Mouse (Mus musculus) kidney, postnatal 14 days (tissue): Measurements from ENCODE around the gene Svs4.
"Not testable (repeated sequence)": the region's sequence is repeated elsewhere in the genome, so short reads cannot be mapped to it uniquely, and the experiment has no call there.

Source experiments
- DNase-seq: peaks from one replicate; pipeline ENCODE4 v3.0.0; 2022; ENCODE audit warnings: mixed read lengths

The Svs4 gene

GRCm38 (mm10) chr2:164278359-164278758, at the start of gene Svs4:
Gene Svs4 (minus strand): TSS chr2:164278459.
- no peak for DNase-seq

DNA sequence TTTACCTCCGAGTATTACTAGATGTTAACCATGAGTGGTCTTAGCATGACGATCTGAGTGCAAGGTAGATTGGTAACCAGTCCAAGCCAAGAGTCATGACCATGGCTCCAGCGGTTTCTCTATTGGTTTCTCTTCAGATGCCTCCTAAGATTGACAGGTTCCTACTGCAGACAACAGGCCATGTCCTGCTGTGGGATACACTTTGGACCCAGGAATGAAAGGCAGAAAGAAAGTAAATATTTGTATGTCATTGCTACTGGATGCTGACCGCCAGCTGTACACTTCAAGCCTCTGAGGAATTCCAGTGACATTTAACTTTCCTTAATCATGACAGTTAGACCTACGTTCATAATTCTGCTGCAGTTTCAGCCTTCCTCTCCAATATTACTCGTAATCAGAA, 42.7 kb upstream of the Svs4 start:
- no peak for DNase-seq

DNA sequence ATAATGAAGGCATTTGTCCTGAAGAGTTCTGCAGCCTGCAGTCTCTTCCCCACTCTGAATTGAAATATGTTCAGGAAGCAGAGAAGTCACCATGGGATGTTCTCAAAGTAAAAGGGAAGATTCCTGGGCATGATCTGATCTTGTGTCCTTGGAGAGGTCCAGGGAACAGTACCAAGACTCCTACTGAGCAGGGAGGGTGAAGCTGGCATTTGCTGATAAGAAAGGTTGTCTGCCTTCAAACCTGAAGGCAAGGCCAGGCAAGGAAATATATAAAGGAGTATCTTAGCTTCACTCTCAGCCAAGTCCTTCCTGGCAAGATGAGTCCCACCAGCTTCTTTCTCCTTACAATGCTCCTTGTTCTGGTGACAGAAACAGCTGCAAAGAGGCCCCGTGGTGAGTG, 38.2 kb upstream of the Svs4 start, which contains the start of gene Svs6:
Gene Svs6, plus strand, starts transcription at position 301 of the 400 bp plus-strand sequence.
- DNase-seq = not testable (repeated sequence)

DNA sequence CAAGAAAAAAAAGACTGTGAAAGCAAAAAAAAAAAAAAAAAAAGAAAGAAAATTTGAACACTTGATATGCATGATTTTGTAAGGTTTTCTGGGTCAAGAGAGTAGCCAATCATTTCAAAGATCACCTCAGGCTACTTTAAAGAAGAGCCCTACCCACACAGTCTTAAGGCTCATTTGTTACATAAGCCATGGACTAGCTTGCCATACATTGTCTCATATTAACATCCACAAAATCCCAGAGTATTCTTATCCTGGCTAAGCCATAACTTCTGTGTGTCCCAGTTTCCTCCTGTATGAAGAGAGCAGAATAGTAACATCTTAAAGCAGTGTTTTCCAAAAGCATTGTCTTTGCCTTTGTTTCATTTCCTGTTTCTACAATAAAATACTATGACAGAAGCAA, 37.2 kb upstream of the Svs4 start:
- DNase-seq = not testable (repeated sequence)

DNA sequence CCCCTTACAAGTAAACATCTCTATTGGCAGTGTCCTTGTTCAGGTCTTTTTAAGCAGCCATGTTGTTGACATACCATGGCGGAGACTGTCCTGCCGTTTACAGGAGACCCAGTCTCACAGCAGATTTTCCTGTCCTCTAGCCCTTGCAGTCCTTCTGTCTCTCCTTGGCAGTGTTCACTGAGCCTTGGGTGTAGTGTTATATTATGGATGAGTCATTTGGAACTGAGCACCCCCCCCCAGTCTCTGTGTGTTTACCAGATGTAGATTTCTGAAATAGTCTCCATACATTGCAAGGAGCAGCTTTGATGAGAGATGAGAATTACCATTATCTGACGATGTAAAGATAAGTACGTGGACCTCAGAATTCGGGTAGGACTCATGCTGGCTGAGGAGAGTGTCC, 34.3 kb upstream of the Svs4 start:
- DNase-seq = no peak

DNA sequence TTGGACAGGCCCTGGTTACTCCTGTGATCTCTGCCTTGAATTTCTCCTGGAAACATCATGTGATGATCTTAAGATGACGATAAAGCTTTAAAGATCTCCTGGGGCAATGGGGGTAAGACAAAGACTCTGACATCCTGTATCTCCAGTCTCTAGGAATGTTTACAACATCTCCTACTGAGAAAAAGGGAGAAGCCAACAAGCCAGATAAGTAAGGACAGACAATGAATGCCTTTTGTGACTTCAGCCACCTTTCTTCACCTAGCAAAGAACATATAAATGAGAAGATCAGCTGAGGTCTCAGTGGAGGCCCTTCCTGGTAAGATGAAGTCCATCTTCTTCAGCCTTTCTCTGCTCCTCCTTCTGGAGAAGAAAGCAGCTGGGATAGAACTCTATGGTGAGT, 10.7 kb upstream of the Svs4 start, which contains the start of gene Svs3a:
Gene Svs3a, plus strand, starts transcription at position 301 of the 400 bp plus-strand sequence.
- not testable (repeated sequence) for DNase-seq

DNA sequence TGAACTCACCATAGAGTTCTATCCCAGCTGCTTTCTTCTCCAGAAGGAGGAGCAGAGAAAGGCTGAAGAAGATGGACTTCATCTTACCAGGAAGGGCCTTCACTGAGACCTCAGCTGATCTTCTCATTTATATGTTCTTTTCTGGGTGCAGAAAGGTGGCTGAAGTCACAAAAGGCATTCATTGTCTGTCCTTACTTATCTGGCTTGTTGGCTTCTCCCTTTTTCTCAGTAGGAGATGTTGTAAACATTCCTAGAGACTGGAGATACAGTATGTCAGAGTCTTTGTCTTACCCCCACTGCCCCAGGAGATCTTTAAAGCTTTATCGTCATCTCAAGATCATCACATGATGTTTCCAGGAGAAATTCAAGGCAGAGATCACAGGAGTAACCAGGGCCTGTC, 21.7 kb downstream of the Svs4 start, which contains the start of gene Svs3b:
Gene Svs3b, minus strand, starts transcription at position 101 of the 400 bp plus-strand sequence.
- not testable (repeated sequence) for DNase-seq

DNA sequence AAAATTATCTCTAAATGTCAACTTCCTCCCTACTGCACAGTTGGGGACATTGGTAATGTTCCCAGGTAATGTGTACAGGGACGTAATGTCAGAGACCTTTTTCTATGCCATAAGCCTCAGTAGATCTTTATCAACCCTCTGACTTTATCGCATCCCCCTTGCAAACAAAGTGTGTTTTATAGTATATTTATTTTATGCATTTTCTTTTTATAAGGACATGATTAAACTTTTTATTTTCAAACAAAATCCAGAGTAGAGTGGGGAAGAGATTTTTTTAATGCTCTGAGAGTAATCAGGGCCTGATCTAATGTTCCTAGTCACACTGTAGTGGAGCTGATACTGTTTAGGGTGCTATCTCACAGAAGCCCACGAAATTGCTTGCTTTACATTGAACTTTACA, 39.9 kb downstream of the Svs4 start, which contains the start of gene Svs2:
Gene Svs2, minus strand, starts transcription at position 101 of the 400 bp plus-strand sequence.
- no peak for DNase-seq

GRCm38 (mm10) chr2:164232671-164233070, 45.6 kb downstream of the Svs4 start:
- no peak for DNase-seq

GRCm38 (mm10) chr2:164228361-164229070, 49.7 kb downstream of the Svs4 start:
- DNase-seq = no peak
